Mouse (Mus musculus): ENCODE data around the gene Lrrc25. TPM values are rescaled to one million over a fixed set of nuclear protein-coding genes. Genes with fewer than 3 reads are reported as not detected.

The Lrrc25 gene
- polyA plus RNA-seq (2012; rRNA removed): 3.5 and 4.5 TPM in 2 replicates
- polyA plus RNA-seq (2014; fragmentation: Nextera tagmentation; extraction: Ambion mirVana): 2.5 and 3.2 TPM in 2 replicates

GRCm38 (mm10) chr8:70615894-70616293, at the start of gene Lrrc25:
Gene Lrrc25, plus strand, starts transcription at chr8:70616155.
- H3K4me3 ChIP-seq (replicated peaks; ENCODE audit: low read length): no peak within 1 kb of the TSS
- no peaks in the 10 kb centered on the region for H3K27me3 ChIP-seq (ENCODE audit: control insufficient read depth, insufficient read depth, low read length)
- peaks cover 6% of the 10 kb centered on the region; the same call in 1 of the 2 replicates for H3K4me1 ChIP-seq (ENCODE audit: control insufficient read depth, insufficient read depth, low read length)
- no peak within 1 kb of the TSS for H3K27ac ChIP-seq (replicated peaks; ENCODE audit: low read depth, low read length)
- WGBS: 78% methylated on average over 3 of the region's 3 CpGs
- ATAC-seq (ENCODE audit: low FRiP score, low read depth) (no peak), DNase-seq (ENCODE audit: low spot score) (no peak)
- TF ChIP-seq POLR2A (IDR thresholded peaks at IDR 0.05; ENCODE audit: borderline replicate concordance, extremely low read depth, insufficient read depth, insufficient read length): no peak
- H3K9ac ChIP-seq (ENCODE audit: low read depth, low read length, severe bottlenecking): no peak within 1 kb of the TSS
- no peaks in the 10 kb centered on the region for H3K9me3 ChIP-seq (ENCODE audit: control insufficient read depth, low read length)
- no peak within 1 kb of the TSS for H3K4me2 ChIP-seq (replicated peaks; ENCODE audit: low read depth, low read length, severe bottlenecking)
- H3K36me3 ChIP-seq (ENCODE audit: control insufficient read depth, insufficient read depth, low read length): no peaks in the 10 kb centered on the region

- no peak overlapping the region for H3K27ac ChIP-seq (replicated peaks; ENCODE audit: low read depth, low read length)
- no peaks in the 10 kb centered on the region for H3K27me3 ChIP-seq (ENCODE audit: control insufficient read depth, insufficient read depth, low read length)
- no peak for TF ChIP-seq POLR2A (IDR thresholded peaks at IDR 0.05; ENCODE audit: borderline replicate concordance, extremely low read depth, insufficient read depth, insufficient read length)
- H3K4me2 ChIP-seq (replicated peaks; ENCODE audit: low read depth, low read length, severe bottlenecking): no peak overlapping the region
- H3K9me3 ChIP-seq (ENCODE audit: control insufficient read depth, low read length): no peaks in the 10 kb centered on the region
- H3K4me1 ChIP-seq (ENCODE audit: control insufficient read depth, insufficient read depth, low read length): peaks cover 4% of the 10 kb centered on the region; the same call in 1 of the 2 replicates
- H3K9ac ChIP-seq (ENCODE audit: low read depth, low read length, severe bottlenecking): no peak overlapping the region
- DNase-seq (ENCODE audit: low spot score) (no peak), ATAC-seq (ENCODE audit: low FRiP score, low read depth) (no peak)
- H3K4me3 ChIP-seq (replicated peaks; ENCODE audit: low read length): no peak overlapping the region
- H3K36me3 ChIP-seq (ENCODE audit: control insufficient read depth, insufficient read depth, low read length): peaks cover 13% of the 10 kb centered on the region; the same call in 1 of the 2 replicates
These were observed 45.6 kb upstream of the Lrrc25 start for GRCm38 (mm10) chr8:70570360-70570759.

- Histone ChIP-seq H3K27me3 (ENCODE audit: control insufficient read depth, insufficient read depth, low read length) (no peaks in the 10 kb centered on the region), H3K27ac (replicated peaks; ENCODE audit: low read depth, low read length) (no peak overlapping the region), H3K4me3 (replicated peaks; ENCODE audit: low read length) (no peak overlapping the region), H3K4me1 (ENCODE audit: control insufficient read depth, insufficient read depth, low read length) (no peaks in the 10 kb centered on the region), H3K9ac (ENCODE audit: low read depth, low read length, severe bottlenecking) (no peak overlapping the region), H3K4me2 (replicated peaks; ENCODE audit: low read depth, low read length, severe bottlenecking) (no peak overlapping the region), H3K36me3 (ENCODE audit: control insufficient read depth, insufficient read depth, low read length) (peaks cover 13% of the 10 kb centered on the region; the same call in 1 of the 2 replicates), H3K9me3 (ENCODE audit: control insufficient read depth, low read length) (no peaks in the 10 kb centered on the region)
- WGBS: 88% methylated on average over 6 of the region's 6 CpGs
- ATAC-seq (ENCODE audit: low FRiP score, low read depth) (no peak), DNase-seq (ENCODE audit: low spot score) (no peak)
- TF ChIP-seq POLR2A (IDR thresholded peaks at IDR 0.05; ENCODE audit: borderline replicate concordance, extremely low read depth, insufficient read depth, insufficient read length): no peak
These were observed 45.0 kb upstream of the Lrrc25 start for GRCm38 (mm10) chr8:70570990-70571389.

GRCm38 (mm10) chr8:70574302-70574701, 41.7 kb upstream of the Lrrc25 start:
- no peak overlapping the region for H3K27ac ChIP-seq (replicated peaks; ENCODE audit: low read depth, low read length)
- H3K4me3 ChIP-seq (replicated peaks; ENCODE audit: low read length): no peak overlapping the region
- no peak overlapping the region for H3K4me2 ChIP-seq (replicated peaks; ENCODE audit: low read depth, low read length, severe bottlenecking)
- H3K9ac ChIP-seq (ENCODE audit: low read depth, low read length, severe bottlenecking): no peak overlapping the region
- no peak for DNase-seq (ENCODE audit: low spot score)
- no peak for ATAC-seq (ENCODE audit: low FRiP score, low read depth)
- no peak for TF ChIP-seq POLR2A (IDR thresholded peaks at IDR 0.05; ENCODE audit: borderline replicate concordance, extremely low read depth, insufficient read depth, insufficient read length)
- peaks cover 25% of the 10 kb centered on the region for H3K36me3 ChIP-seq (ENCODE audit: control insufficient read depth, insufficient read depth, low read length)
- H3K9me3 ChIP-seq (ENCODE audit: control insufficient read depth, low read length): no peaks in the 10 kb centered on the region
- H3K4me1 ChIP-seq (ENCODE audit: control insufficient read depth, insufficient read depth, low read length): no peaks in the 10 kb centered on the region
- no peaks in the 10 kb centered on the region for H3K27me3 ChIP-seq (ENCODE audit: control insufficient read depth, insufficient read depth, low read length)

- ATAC-seq (ENCODE audit: low FRiP score, low read depth) (no peak), DNase-seq (ENCODE audit: low spot score) (no peak)
- WGBS: 86% methylated on average over 4 of the region's 4 CpGs
- Histone ChIP-seq H3K4me3 (replicated peaks; ENCODE audit: low read length) (no peak overlapping the region), H3K36me3 (ENCODE audit: control insufficient read depth, insufficient read depth, low read length) (peaks cover 28% of the 10 kb centered on the region), H3K9me3 (ENCODE audit: control insufficient read depth, low read length) (no peaks in the 10 kb centered on the region), H3K27ac (replicated peaks; ENCODE audit: low read depth, low read length) (no peak overlapping the region), H3K27me3 (ENCODE audit: control insufficient read depth, insufficient read depth, low read length) (no peaks in the 10 kb centered on the region), H3K9ac (ENCODE audit: low read depth, low read length, severe bottlenecking) (no peak overlapping the region), H3K4me1 (ENCODE audit: control insufficient read depth, insufficient read depth, low read length) (no peaks in the 10 kb centered on the region), H3K4me2 (replicated peaks; ENCODE audit: low read depth, low read length, severe bottlenecking) (no peak overlapping the region)
- no peak for TF ChIP-seq POLR2A (IDR thresholded peaks at IDR 0.05; ENCODE audit: borderline replicate concordance, extremely low read depth, insufficient read depth, insufficient read length)
These were observed 41.0 kb upstream of the Lrrc25 start for GRCm38 (mm10) chr8:70574915-70575314.

DNA sequence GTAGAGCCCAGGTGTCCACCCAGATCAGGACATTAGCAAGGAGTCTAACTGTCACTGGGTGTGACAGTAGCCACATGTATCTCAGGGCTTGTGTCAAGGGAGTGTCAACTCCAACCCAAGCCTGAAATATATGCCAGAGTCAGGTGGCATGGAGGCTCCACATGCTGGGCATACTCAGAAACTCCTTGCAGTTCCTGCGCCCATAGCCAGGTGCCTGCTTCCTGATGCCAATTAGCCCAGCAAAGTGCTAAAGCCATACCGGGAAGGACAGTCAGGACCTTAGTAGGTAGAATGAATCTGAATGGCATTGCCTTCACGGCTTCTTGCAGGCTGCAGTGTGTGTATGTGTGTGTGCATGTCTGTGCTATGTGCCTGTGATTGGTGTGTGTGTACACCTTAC, 38.7 kb upstream of the Lrrc25 start:
- no peak overlapping the region for H3K9ac ChIP-seq (ENCODE audit: low read depth, low read length, severe bottlenecking)

More for the DNA sequence above, 38.7 kb upstream of the Lrrc25 start:
- Histone ChIP-seq H3K4me1 (ENCODE audit: control insufficient read depth, insufficient read depth, low read length) (no peaks in the 10 kb centered on the region), H3K27ac (replicated peaks; ENCODE audit: low read depth, low read length) (no peak overlapping the region), H3K4me2 (replicated peaks; ENCODE audit: low read depth, low read length, severe bottlenecking) (no peak overlapping the region), H3K27me3 (ENCODE audit: control insufficient read depth, insufficient read depth, low read length) (no peaks in the 10 kb centered on the region), H3K36me3 (ENCODE audit: control insufficient read depth, insufficient read depth, low read length) (peaks cover 50% of the 10 kb centered on the region), H3K9me3 (ENCODE audit: control insufficient read depth, low read length) (no peaks in the 10 kb centered on the region), H3K4me3 (replicated peaks; ENCODE audit: low read length) (no peak overlapping the region)
- no peak for TF ChIP-seq POLR2A (IDR thresholded peaks at IDR 0.05; ENCODE audit: borderline replicate concordance, extremely low read depth, insufficient read depth, insufficient read length)
- no peak for ATAC-seq (ENCODE audit: low FRiP score, low read depth)
- 91% methylated on average over 3 of the region's 3 CpGs for WGBS
- no peak for DNase-seq (ENCODE audit: low spot score)

Measured in limb, embryonic 14.5 days (tissue).